Mouse (Mus musculus) testis, adult 2 months (tissue): ENCODE measurements at regions not wholly inside any gene's neighbourhood (a gene's known extent, or its start where the extent isn't known, plus 50 kb on each side); places are given as distances from the start of the nearest gene placed in this dataset.

Source experiments
- H3K27ac ChIP-seq: fragments of 200-500 bp; 2 replicates; pipeline ENCODE4 v1.5.1; 2012; ENCODE audit warnings: low read depth, low read length; ENCODE audit not compliant: control insufficient read depth, insufficient read depth
- H3K27me3 ChIP-seq: fragments of 200-500 bp; 2 replicates; pipeline ENCODE4 v1.6.1; 2012; ENCODE audit warnings: mild to moderate bottlenecking, low read length, moderate library complexity; ENCODE audit not compliant: control insufficient read depth, insufficient read depth
- H3K36me3 ChIP-seq: fragments of 200-500 bp; 2 replicates; pipeline ENCODE4 v1.6.1; 2012; ENCODE audit warnings: mild to moderate bottlenecking, low read length; ENCODE audit not compliant: control insufficient read depth, insufficient read depth
- H3K4me1 ChIP-seq: fragments of 200-500 bp; 2 replicates; pipeline ENCODE4 v1.6.1; 2012; ENCODE audit warnings: low read length; ENCODE audit not compliant: control insufficient read depth, insufficient read depth
- H3K4me3 ChIP-seq: fragments of 200-500 bp; 2 replicates; pipeline ENCODE4 v1.5.1; 2012; ENCODE audit warnings: low read depth, mild to moderate bottlenecking, low read length, moderate library complexity, mixed read lengths; ENCODE audit not compliant: control insufficient read depth
- CTCF ChIP-seq: fragments of 200-500 bp; IDR thresholded peaks from 2 replicates; pipeline ENCODE4 v1.5.1; 2012; ENCODE audit warnings: low read depth, mild to moderate bottlenecking, inconsistent platforms, low read length, moderate library complexity; ENCODE audit not compliant: control insufficient read depth, insufficient read depth, insufficient replicate concordance
- POLR2A ChIP-seq: fragments of 200-500 bp; IDR thresholded peaks from 2 replicates; pipeline ENCODE4 v1.6.1; 2012; ENCODE audit warnings: low read depth, mild to moderate bottlenecking, inconsistent platforms, low read length, moderate library complexity; ENCODE audit not compliant: control insufficient read depth

DNA sequence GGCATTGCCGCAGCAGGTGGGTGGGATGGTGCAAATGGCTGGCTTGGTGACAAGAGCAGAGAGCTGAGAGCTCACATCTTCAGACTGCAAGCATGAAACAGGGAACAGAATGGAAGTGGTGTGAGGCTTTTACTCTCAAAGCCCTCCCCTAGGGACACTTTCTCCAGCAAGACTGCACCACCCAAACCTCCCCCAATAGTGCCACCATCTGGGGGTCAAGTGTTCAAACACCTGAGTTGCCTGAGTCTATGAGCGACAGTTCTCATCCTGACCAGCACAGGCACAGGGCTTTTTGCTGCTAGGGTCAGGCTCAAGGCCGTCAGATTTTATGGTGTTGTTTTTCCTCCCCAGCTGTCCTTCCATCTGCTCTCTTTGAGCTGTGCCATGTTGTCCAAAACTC lies 337.9 kb upstream of the Eif4g2 start:
- TF ChIP-seq POLR2A (no peak), CTCF (no peak)
- Histone ChIP-seq H3K27ac (no peak overlapping the region), H3K4me1 (no peaks in the 10 kb centered on the region), H3K4me3 (no peak overlapping the region), H3K36me3 (no peaks in the 10 kb centered on the region), H3K27me3 (no peaks in the 10 kb centered on the region)

DNA sequence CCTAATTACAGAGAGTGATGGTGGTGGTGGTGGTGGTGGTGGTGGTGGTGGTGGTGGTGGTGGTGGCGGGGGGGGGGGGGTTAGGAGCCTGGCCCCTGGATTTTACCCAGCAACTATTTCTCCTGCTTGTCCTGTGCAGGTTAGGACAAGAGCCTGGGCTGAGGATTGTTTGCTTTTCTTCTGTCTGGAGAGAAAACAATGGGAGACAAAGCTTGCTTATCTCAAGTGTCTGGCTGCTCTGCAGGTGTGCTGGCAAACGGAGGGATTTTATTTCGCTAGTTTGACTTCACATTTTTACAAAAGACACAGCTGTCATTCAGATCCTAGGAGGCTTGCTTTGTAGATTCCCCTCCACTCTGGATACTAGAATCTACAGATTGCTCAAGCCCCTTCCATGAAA lies 334.9 kb upstream of the Eif4g2 start:
- Histone ChIP-seq H3K4me3 (no peak overlapping the region), H3K4me1 (no peaks in the 10 kb centered on the region), H3K36me3 (no peaks in the 10 kb centered on the region), H3K27ac (no peak overlapping the region), H3K27me3 (no peaks in the 10 kb centered on the region)
- TF ChIP-seq CTCF (no peak), POLR2A (no peak)

DNA sequence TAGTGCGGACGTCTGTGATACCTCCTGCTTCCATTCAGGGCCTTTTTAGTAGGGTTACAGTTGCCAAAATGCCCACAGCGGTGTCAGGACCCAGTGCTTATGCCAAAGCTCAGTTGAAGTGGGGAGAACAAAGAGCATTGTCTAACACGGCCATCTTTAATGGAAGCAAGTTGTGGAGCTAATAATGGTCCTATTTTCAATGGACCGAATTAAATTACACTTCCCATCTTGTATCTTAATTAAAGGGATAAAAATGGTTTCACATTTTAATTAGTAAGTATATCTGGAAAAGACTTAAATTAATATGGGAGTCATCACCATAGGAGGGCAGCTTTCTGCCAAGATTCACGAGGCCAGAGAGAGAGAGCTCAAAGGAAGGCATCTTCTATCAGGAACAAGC lies 333.2 kb upstream of the Eif4g2 start:
- H3K4me1 ChIP-seq, result no peaks in the 10 kb centered on the region
- TF ChIP-seq CTCF, result no peak
- no peak for TF ChIP-seq POLR2A
- H3K36me3 ChIP-seq, result no peaks in the 10 kb centered on the region
- no peaks in the 10 kb centered on the region for H3K27me3 ChIP-seq
- no peak overlapping the region for H3K27ac ChIP-seq
- no peak overlapping the region for H3K4me3 ChIP-seq

DNA sequence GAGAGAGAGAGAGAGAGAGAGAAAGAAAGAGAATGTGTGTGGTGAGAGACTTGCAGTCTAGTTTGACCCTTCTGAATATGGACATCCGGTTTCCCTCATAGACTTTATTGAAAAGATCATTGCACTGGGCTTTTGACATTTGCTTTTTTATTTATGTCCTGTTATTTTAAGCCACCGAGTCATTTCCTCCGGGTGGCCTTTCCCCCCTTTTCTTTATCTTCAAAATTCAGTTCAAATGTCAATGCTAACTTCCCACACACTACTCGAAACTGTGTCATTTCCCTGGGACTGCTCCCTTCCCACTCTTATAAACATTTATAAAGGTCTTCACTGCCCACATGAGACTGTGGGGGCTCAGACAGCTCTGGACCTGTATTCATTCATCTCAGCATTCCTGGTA lies 330.9 kb upstream of the Eif4g2 start:
- H3K27ac ChIP-seq, result no peak overlapping the region
- TF ChIP-seq POLR2A, result no peak
- TF ChIP-seq CTCF, result no peak
- no peaks in the 10 kb centered on the region for H3K4me1 ChIP-seq
- no peaks in the 10 kb centered on the region for H3K36me3 ChIP-seq
- H3K27me3 ChIP-seq, result no peaks in the 10 kb centered on the region
- no peak overlapping the region for H3K4me3 ChIP-seq

DNA sequence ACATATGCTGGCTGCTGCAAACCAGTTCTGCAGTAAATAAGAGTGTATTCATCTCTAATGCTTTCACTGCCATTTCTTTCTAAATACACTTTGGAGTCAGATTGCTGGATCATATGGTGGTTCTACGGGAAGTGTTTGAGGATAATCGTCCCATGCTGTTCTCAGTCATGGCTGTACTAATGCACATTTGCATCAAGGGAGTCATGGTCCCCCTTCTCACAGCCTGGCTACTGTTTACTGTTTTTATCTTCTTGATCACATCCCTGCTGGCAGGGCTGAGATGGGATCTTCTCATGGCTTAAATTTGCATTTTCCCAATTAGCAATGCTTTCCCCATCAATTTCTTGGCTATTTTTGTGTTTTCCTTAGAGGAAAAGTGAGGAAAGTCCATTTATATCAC lies 330.1 kb upstream of the Eif4g2 start:
- TF ChIP-seq CTCF, result no peak
- TF ChIP-seq POLR2A, result no peak

DNA sequence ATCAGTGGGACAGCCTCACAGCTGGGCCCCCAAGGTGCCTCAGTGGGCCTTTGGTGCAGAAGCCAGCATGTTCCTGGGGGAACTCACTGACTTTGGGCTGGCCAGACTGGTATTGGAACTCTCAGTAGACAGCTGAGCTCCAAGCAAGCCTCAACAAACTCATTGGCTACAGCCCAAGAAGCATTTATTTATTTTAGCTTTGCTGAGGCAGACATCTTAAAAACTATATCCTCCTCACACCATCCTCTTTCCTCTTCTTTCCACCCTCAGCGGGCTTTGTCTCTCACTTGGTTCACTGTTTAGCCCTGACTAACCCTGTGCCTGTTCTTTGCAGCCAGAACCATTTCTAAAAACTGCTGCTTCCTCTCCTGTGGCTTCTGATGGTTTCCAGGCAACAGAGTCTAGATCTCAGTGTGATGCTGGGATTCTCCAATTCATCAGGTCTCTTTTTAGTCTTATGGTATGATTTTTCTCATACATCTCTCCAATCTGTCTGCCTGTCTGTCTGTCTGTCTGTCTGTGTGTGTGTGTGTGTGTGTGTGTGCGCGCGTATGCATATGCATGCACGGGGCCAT lies 328.6 kb upstream of the Eif4g2 start:
- H3K4me3 ChIP-seq, result no peak overlapping the region
- no peaks in the 10 kb centered on the region for H3K36me3 ChIP-seq
- no peaks in the 10 kb centered on the region for H3K4me1 ChIP-seq
- H3K27me3 ChIP-seq, result no peaks in the 10 kb centered on the region
- TF ChIP-seq CTCF, result no peak
- no peak for TF ChIP-seq POLR2A
- no peak overlapping the region for H3K27ac ChIP-seq

More for the DNA sequence above, 330.1 kb upstream of the Eif4g2 start:
- Histone ChIP-seq H3K27ac (no peak overlapping the region), H3K4me1 (no peaks in the 10 kb centered on the region), H3K4me3 (no peak overlapping the region), H3K36me3 (no peaks in the 10 kb centered on the region), H3K27me3 (no peaks in the 10 kb centered on the region)

DNA sequence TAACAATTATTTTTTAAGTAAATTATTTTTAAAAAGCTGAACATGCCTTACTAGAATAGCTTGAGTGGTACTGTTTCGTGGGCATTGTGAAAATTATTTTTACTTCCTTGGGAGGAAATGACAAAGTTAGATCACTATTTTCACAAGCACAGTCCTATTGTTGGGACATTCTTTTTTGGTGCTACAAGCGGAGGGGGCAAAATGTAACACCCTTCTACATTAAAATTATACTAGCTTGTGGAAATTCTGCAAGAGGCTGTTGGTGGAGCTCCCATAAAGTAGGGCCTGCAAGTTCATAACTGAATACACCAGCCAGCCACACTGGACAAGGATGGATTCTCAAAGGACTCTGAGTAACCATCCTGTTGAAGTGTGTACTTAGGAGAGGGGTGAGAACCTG lies 313.1 kb upstream of the Eif4g2 start:
- Histone ChIP-seq H3K36me3 (no peaks in the 10 kb centered on the region), H3K27ac (no peak overlapping the region), H3K4me1 (no peaks in the 10 kb centered on the region), H3K4me3 (no peak overlapping the region), H3K27me3 (no peaks in the 10 kb centered on the region)
- TF ChIP-seq CTCF (no peak), POLR2A (no peak)

DNA sequence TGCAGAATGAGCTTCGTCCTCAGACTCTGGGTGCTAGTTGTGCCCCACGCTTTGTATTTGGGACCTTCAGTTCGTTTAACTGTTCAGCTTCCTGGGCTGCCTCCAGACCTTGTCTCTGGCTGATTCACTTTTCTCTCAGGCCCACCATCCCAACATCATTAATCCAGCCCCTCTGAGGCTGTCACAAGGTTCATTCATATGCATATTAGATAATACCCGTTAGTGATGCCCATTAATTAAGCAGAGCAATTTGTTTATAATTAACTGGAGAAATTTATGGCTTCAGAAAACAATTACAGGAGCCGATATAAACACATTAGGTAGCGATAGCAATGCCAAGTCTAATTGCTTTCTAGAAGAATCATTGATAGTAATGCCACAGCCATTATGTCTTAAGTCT lies 312.3 kb upstream of the Eif4g2 start:
- no peak overlapping the region for H3K4me3 ChIP-seq
- H3K36me3 ChIP-seq, result no peaks in the 10 kb centered on the region
- H3K27ac ChIP-seq, result no peak overlapping the region
- TF ChIP-seq POLR2A, result no peak
- no peak for TF ChIP-seq CTCF
- H3K27me3 ChIP-seq, result no peaks in the 10 kb centered on the region
- no peaks in the 10 kb centered on the region for H3K4me1 ChIP-seq
